Mouse (Mus musculus) left cerebral cortex, postnatal 36 days (tissue): ENCODE measurements around the gene Sac3d1. TPM values are rescaled to one million over a fixed set of nuclear protein-coding genes. Genes with fewer than 3 reads are reported as not detected.
"Not testable (repeated sequence)": the region's sequence is repeated elsewhere in the genome, so short reads cannot be mapped to it uniquely, and the experiment has no call there.

Experiments used
- DNase-seq, 2 experiments: peaks; one replicate each; pipeline ENCODE4 v3.0.0; 2021 to 2022; ENCODE audit warnings: low spot score in 2 of 2, mixed read lengths in 1 of 2
- intact Hi-C: fragments of 180-260 bp; cut with DNase I; formaldehyde crosslinking; loops from one replicate; pipeline ENCODE4 v1.15.1; 2025
- total RNA-seq, 2 experiments: library from RNA; stranded (reverse); gene quantifications; 2 replicates each; pipeline ENCODE4 v1.2.3; 2021

Gene Sac3d1
- total RNA-seq = 10 to 100 TPM; 18.3 to 27.5 TPM

GRCm38 (mm10) chr19:6117986-6118676 lies at the start of gene Sac3d1:
TSS of gene Sac3d1 (minus strand) at chr19:6118650.
- peak; percentile 91 to 92 for DNase-seq
- intact Hi-C loops = loop anchor here (5.0 kb wide), 1 partner anchor 41 kb away; the partner anchor contains the start of gene Vps51

- DNase-seq = no peak
- intact Hi-C loops = no loop called here
These were observed 48.3 kb upstream of the Sac3d1 start for GRCm38 (mm10) chr19:6166750-6167149.

- intact Hi-C loops = no loop called here
- no peak for DNase-seq
These were observed 45.6 kb upstream of the Sac3d1 start for GRCm38 (mm10) chr19:6163872-6164547.

GRCm38 (mm10) chr19:6157220-6157619 lies 38.8 kb upstream of the Sac3d1 start:
- no peak for DNase-seq
- intact Hi-C loops = no loop called here

- no peak for DNase-seq
- intact Hi-C loops = no loop called here
These were observed 37.9 kb upstream of the Sac3d1 start for GRCm38 (mm10) chr19:6156372-6156771.

- DNase-seq = no peak
- intact Hi-C loops = no loop called here
These were observed 36.7 kb upstream of the Sac3d1 start for GRCm38 (mm10) chr19:6155174-6155573.

- intact Hi-C loops = loop anchor here (5.0 kb wide), 1 partner anchor 187 kb away; the partner anchor contains the start of gene Men1
- DNase-seq = no peak
These were observed 26.4 kb upstream of the Sac3d1 start for GRCm38 (mm10) chr19:6144842-6145241.

- peak; percentile 73 to 74 for DNase-seq
These were observed 22.9 kb upstream of the Sac3d1 start, which contains the start of gene Arl2 for GRCm38 (mm10) chr19:6141394-6141749. TSS of gene Arl2 (minus strand) at chr19:6141548.

GRCm38 (mm10) chr19:6140678-6141393 lies 22.4 kb upstream of the Sac3d1 start, which contains the start of gene Batf2:
TSS of gene Batf2 (plus strand) at chr19:6140983.
- peak; percentile 93 for DNase-seq
- intact Hi-C loops = loop anchor here (1.0 to 5.0 kb wide), 3 partner anchors 95 to 191 kb away; partner anchors contain the start of genes Atg2a and Men1

More at GRCm38 (mm10) chr19:6141394-6141749, 22.9 kb upstream of the Sac3d1 start, which contains the start of gene Arl2:
- intact Hi-C loops = loop anchor here (1.0 to 5.0 kb wide), 3 partner anchors 95 to 191 kb away; partner anchors contain the start of genes Atg2a and Men1

- intact Hi-C loops = loop anchor here (5.0 kb wide), 1 partner anchor 192 kb away; the partner anchor contains the start of gene Men1
- no peak for DNase-seq
These were observed 21.9 kb upstream of the Sac3d1 start for GRCm38 (mm10) chr19:6140374-6140677.

- no peak for DNase-seq
- intact Hi-C loops = loop anchor here (5.0 kb wide), 1 partner anchor 193 kb away; the partner anchor contains the start of gene Men1
These were observed 21.3 kb upstream of the Sac3d1 start for GRCm38 (mm10) chr19:6139701-6140100.

GRCm38 (mm10) chr19:6136397-6136796 lies 17.9 kb upstream of the Sac3d1 start:
- intact Hi-C loops = no loop called here

GRCm38 (mm10) chr19:6133197-6133596 lies 14.7 kb upstream of the Sac3d1 start:
- DNase-seq, intact Hi-C loops: not testable (repeated sequence)

More at GRCm38 (mm10) chr19:6136397-6136796, 17.9 kb upstream of the Sac3d1 start:
- no peak for DNase-seq

GRCm38 (mm10) chr19:6132171-6132827 lies 13.8 kb upstream of the Sac3d1 start:
- intact Hi-C loops = no loop called here

GRCm38 (mm10) chr19:6130414-6131128 lies 12.1 kb upstream of the Sac3d1 start:
- intact Hi-C loops, DNase-seq: not testable (repeated sequence)

More at GRCm38 (mm10) chr19:6132171-6132827, 13.8 kb upstream of the Sac3d1 start:
- no peak for DNase-seq

GRCm38 (mm10) chr19:6127760-6128341 lies 9.4 kb upstream of the Sac3d1 start, which contains the start of gene Snx15:
TSS of gene Snx15 (minus strand) at chr19:6128304.
- intact Hi-C loops = loop anchor here (5.0 kb wide), 1 partner anchor 114 kb away; the partner anchor contains the start of gene Atg2a
- peak; percentile 95 for DNase-seq

GRCm38 (mm10) chr19:6126789-6127580 lies 8.5 kb upstream of the Sac3d1 start:
- no peak for DNase-seq
- intact Hi-C loops = loop anchor here (5.0 kb wide), 1 partner anchor 115 kb away; the partner anchor contains the start of gene Atg2a
